In the genomic region with DNA sequence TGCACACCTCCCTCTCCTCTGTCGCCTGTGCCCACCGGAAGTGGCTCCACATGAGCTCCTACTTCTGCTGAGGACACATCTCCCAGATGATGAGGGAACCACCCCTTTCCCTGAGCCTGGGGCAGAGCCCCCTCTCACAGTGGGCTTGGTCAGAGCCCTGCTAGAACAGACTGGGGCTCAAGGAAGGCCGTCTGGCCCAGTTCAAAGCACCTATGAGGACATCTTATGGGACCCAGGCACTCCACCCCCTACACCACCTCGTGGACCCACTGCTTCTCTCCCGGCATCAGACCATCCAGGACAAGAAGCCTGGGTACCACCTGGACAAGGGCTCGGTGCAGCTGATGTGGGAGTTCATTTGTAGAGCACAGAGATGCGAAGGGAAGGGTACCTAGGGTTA, we compare ENCODE assay signal across 19 mouse cellular contexts.
"Had no signal": no experiment of that assay in that cellular context is flagged by ENCODE, and none has a peak within 500 bp of the region (broad histone marks: within the 10 kb centered on the region; RNA-seq: fewer than 3 reads in every experiment).

No protein-coding gene starts in this region.

- H3K27me3 ChIP-seq: limb, embryonic 15.5 days; stomach, embryonic 15.5 days had no signal

- H3K36me3 ChIP-seq: limb, embryonic 15.5 days; midbrain, embryonic 12.5 days; neural tube, embryonic 13.5 days had no signal

- H3K4me3 ChIP-seq: limb, embryonic 15.5 days; midbrain, embryonic 12.5 days; myocyte; neural tube, embryonic 13.5 days; stomach, embryonic 15.5 days had no signal

- ATAC-seq: liver, postnatal 0 days; lung, postnatal 0 days; midbrain, embryonic 16.5 days had no signal

- H3K9me3 ChIP-seq: limb, embryonic 15.5 days; midbrain, embryonic 12.5 days; neural tube, embryonic 13.5 days; stomach, embryonic 15.5 days had no signal

- H3K4me2 ChIP-seq: limb, embryonic 15.5 days; liver, embryonic 11.5 days; lung, embryonic 14.5 days; midbrain, embryonic 12.5 days; neural tube, embryonic 13.5 days; stomach, embryonic 15.5 days had no signal

- H3K9ac ChIP-seq: limb, embryonic 15.5 days; liver, embryonic 14.5 days; liver, postnatal 0 days; lung, embryonic 14.5 days; midbrain, embryonic 12.5 days; neural tube, embryonic 13.5 days; stomach, embryonic 15.5 days had no signal

- DNase-seq: kidney, adult 9 months; kidney, postnatal 14 days; kidney, postnatal 4 days; liver, postnatal 0 days; lung, embryonic 14.5 days; retina, postnatal 1 day; right cerebral cortex, postnatal 25 days; spleen, adult 18-20 months; thymus, postnatal 25 days had no signal

- H3K27ac ChIP-seq: limb, embryonic 15.5 days; liver, embryonic 14.5 days; macrophage; midbrain, embryonic 12.5 days; neural tube, embryonic 13.5 days; stomach, embryonic 15.5 days had no signal
